Mouse (Mus musculus) CH12.LX (cell line): ENCODE measurements at regions not wholly inside any gene's neighbourhood (a gene's known extent, or its start where the extent isn't known, plus 50 kb on each side); places are given as distances from the start of the nearest gene placed in this dataset.

Experiments used
- CTCF ChIP-seq, 2 experiments: IDR thresholded peaks in 1 of 2; conservative IDR thresholded peaks in 1 of 2; 2 replicates each; pipeline ENCODE4 v1.5.1; 2011 to 2012; ENCODE audit warnings: low read depth in 2 of 2, low read length in 2 of 2, improper control_type of control experiment in 1 of 2, inconsistent platforms in 1 of 2, mild to moderate bottlenecking in 1 of 2, moderate library complexity in 1 of 2
- ELF1 ChIP-seq: IDR thresholded peaks from 2 replicates; pipeline ENCODE4 v1.6.1; 2014; ENCODE audit warnings: low read depth, mild to moderate bottlenecking, inconsistent platforms, low read length, improper control_type of control experiment
- EP300 ChIP-seq: IDR thresholded peaks from 2 replicates; pipeline ENCODE4 v1.6.1; 2011; ENCODE audit warnings: low read length, improper control_type of control experiment
- POLR2A ChIP-seq: IDR thresholded peaks from 2 replicates; pipeline ENCODE4 v1.6.1; 2011; ENCODE audit warnings: low read depth, mild to moderate bottlenecking, improper control_type of control experiment, low read length
- TCF12 ChIP-seq: IDR thresholded peaks from 2 replicates; pipeline ENCODE4 v1.6.1; 2014; ENCODE audit warnings: low read depth, mild to moderate bottlenecking, inconsistent platforms, low read length, improper control_type of control experiment
- USF1 ChIP-seq: IDR thresholded peaks from 2 replicates; pipeline ENCODE4 v1.6.1; 2014; ENCODE audit warnings: low read depth, mild to moderate bottlenecking, inconsistent platforms, low read length, improper control_type of control experiment
- ZMIZ1 ChIP-seq: IDR thresholded peaks from 2 replicates; pipeline ENCODE4 v1.6.1; 2012; ENCODE audit warnings: low read depth, mild to moderate bottlenecking, inconsistent platforms, low read length, improper control_type of control experiment

GRCm38 (mm10) chr1:168010416-168010815 lies 321.4 kb downstream of the Lmx1a start:
- TF ChIP-seq ZMIZ1 (no peak), ELF1 (no peak), USF1 (no peak), TCF12 (no peak), EP300 (no peak), POLR2A (no peak), CTCF (conservative IDR thresholded peaks at IDR 0.05 in 1 of 2, IDR thresholded peaks at IDR 0.05 in 1 of 2; ENCODE audit: low read depth in 2 of 2, low read length in 2 of 2) (no peak)
